Mouse (Mus musculus) forebrain, embryonic 15.5 days (tissue): ENCODE measurements around the gene Celf1. TPM values are rescaled to one million over a fixed set of nuclear protein-coding genes. Genes with fewer than 3 reads are reported as not detected.

Experiments used
- polyA plus RNA-seq: library from polyadenylated mRNA; unstranded; fragments of >200 nt; fragmentation: Nextera tagmentation; extraction: Ambion mirVana; gene quantifications from 2 replicates; pipeline ENCODE4 v1.2.1, GENCODE M21; 2015

Gene Celf1
- polyA plus RNA-seq, 1 experiment from 2014 or later, result 136 TPM

Other genes starting within 250 kb of the Celf1 start
- gene Fnbp4, start 195.0 kb upstream of the Celf1 start, polyA plus RNA-seq, result 117 and 122 TPM in 2 replicates
- 0.38 and 0.97 TPM in 2 replicates for gene Agbl2, start 157.7 kb upstream of the Celf1 start, polyA plus RNA-seq
- 266 and 283 TPM in 2 replicates for gene Mtch2, start 93.2 kb upstream of the Celf1 start, polyA plus RNA-seq
- 68.5 and 70.6 TPM in 2 replicates for gene C1qtnf4, start 54.5 kb upstream of the Celf1 start, polyA plus RNA-seq
- gene Kbtbd4, start 35.6 kb upstream of the Celf1 start, polyA plus RNA-seq, result 58.7 and 63.8 TPM in 2 replicates
- 213 and 219 TPM in 2 replicates for gene Ndufs3, start 35.6 kb upstream of the Celf1 start, polyA plus RNA-seq
- 0.63 and 0.74 TPM in 2 replicates for gene Rapsn, start 95.2 kb downstream of the Celf1 start, polyA plus RNA-seq
- 230 and 231 TPM in 2 replicates for gene Psmc3, start 113.6 kb downstream of the Celf1 start, polyA plus RNA-seq
- 23.7 and 27.8 TPM in 2 replicates for gene Slc39a13, start 130.0 kb downstream of the Celf1 start, polyA plus RNA-seq
- 2.4 and 3.0 TPM in 2 replicates for gene Spi1, start 142.0 kb downstream of the Celf1 start, polyA plus RNA-seq
- gene Mybpc3, start 177.8 kb downstream of the Celf1 start, polyA plus RNA-seq, result 0.14 TPM in 1 of 2 replicates, not detected in the other
- gene Madd, start 243.5 kb downstream of the Celf1 start, polyA plus RNA-seq, result 48.5 and 49.8 TPM in 2 replicates